Mouse (Mus musculus) heart, postnatal 14 days (tissue): ENCODE measurements around the gene Cir1. TPM values are rescaled to one million over a fixed set of nuclear protein-coding genes. Genes with fewer than 3 reads are reported as not detected.
A peak's percentile ranks its signal among the peaks of the same experiment; 100 is the strongest.

Experiments used
- DNase-seq, 2 experiments: peaks; one replicate each; pipeline ENCODE4 v3.0.0; 2021 to 2022
- intact Hi-C: fragments of 180-260 bp; cut with DNase I; formaldehyde crosslinking; loops from one replicate; pipeline ENCODE4 v1.15.1; 2025
- total RNA-seq, 2 experiments: library from RNA; stranded (reverse); gene quantifications; 2 replicates each; pipeline ENCODE4 v1.2.3; 2021

The Cir1 gene
- total RNA-seq, 2 experiments from 2014 or later: 13.7 to 18.2 TPM

GRCm38 (mm10) chr2:73274119-73274920 is 38.2 kb downstream of the Cir1 start:
- DNase-seq: peak; percentile 56 to 58
- intact Hi-C loops: loop anchor here (2.0 to 10.0 kb wide), 3 partner anchors 297 to 1738 kb away; partner anchors contain the start of genes Hoxd10 and Hoxd9

- intact Hi-C loops: loop anchor here (2.0 to 10.0 kb wide), 3 partner anchors 296 to 1737 kb away; partner anchors contain the start of genes Hoxd10 and Hoxd9
- DNase-seq: peak in 1 of 2 experiments; percentile 41
These were observed 39.0 kb downstream of the Cir1 start for GRCm38 (mm10) chr2:73273249-73274118.

GRCm38 (mm10) chr2:73272351-73273248 is 39.9 kb downstream of the Cir1 start:
- DNase-seq: peak in 1 of 2 experiments; percentile 19
- intact Hi-C loops: loop anchor here (5.0 to 10.0 kb wide), 2 partner anchors 295 to 1422 kb away; partner anchors contain the start of genes Hoxd10 and Hoxd9

GRCm38 (mm10) chr2:73271459-73272161 is 40.9 kb downstream of the Cir1 start, which contains the start of gene Sp9:
TSS of gene Sp9 (plus strand) at chr2:73271925.
- intact Hi-C loops: loop anchor here (2.0 to 10.0 kb wide), 3 partner anchors 57 to 1423 kb away; partner anchors contain the start of genes Hoxd10 and Hoxd9
- peak in 1 of 2 experiments; percentile 54 for DNase-seq

GRCm38 (mm10) chr2:73270593-73271458 is 41.7 kb downstream of the Cir1 start:
- peak in 1 of 2 experiments; percentile 23 for DNase-seq
- intact Hi-C loops: loop anchor here (2.0 to 10.0 kb wide), 3 partner anchors 56 to 1424 kb away; partner anchors contain the start of genes Hoxd10 and Hoxd9

GRCm38 (mm10) chr2:73270071-73270592 is 42.4 kb downstream of the Cir1 start:
- DNase-seq: no peak
- intact Hi-C loops: loop anchor here (2.0 to 10.0 kb wide), 3 partner anchors 55 to 1425 kb away; partner anchors contain the start of genes Hoxd10 and Hoxd9

- intact Hi-C loops: loop anchor here (2.0 to 10.0 kb wide), 3 partner anchors 55 to 1425 kb away; partner anchors contain the start of genes Hoxd10 and Hoxd9
- DNase-seq: no peak
These were observed 42.8 kb downstream of the Cir1 start for GRCm38 (mm10) chr2:73269666-73270065.

- DNase-seq: no peak
- intact Hi-C loops: no loop called here
These were observed 43.6 kb downstream of the Cir1 start for GRCm38 (mm10) chr2:73268836-73269395.

GRCm38 (mm10) chr2:73268281-73268680 is 44.2 kb downstream of the Cir1 start:
- intact Hi-C loops: no loop called here
- peak in 1 of 2 experiments; percentile 12 for DNase-seq

GRCm38 (mm10) chr2:73267818-73268217 is 44.7 kb downstream of the Cir1 start:
- intact Hi-C loops: no loop called here
- DNase-seq: no peak

- intact Hi-C loops: no loop called here
These were observed 45.3 kb downstream of the Cir1 start for GRCm38 (mm10) chr2:73267231-73267630.

GRCm38 (mm10) chr2:73266623-73267022 is 45.9 kb downstream of the Cir1 start:
- DNase-seq: no peak
- intact Hi-C loops: no loop called here

More at GRCm38 (mm10) chr2:73267231-73267630, 45.3 kb downstream of the Cir1 start:
- DNase-seq: no peak

GRCm38 (mm10) chr2:73266011-73266410 is 46.5 kb downstream of the Cir1 start:
- intact Hi-C loops: no loop called here
- DNase-seq: no peak

GRCm38 (mm10) chr2:73264611-73265195 is 47.8 kb downstream of the Cir1 start:
- intact Hi-C loops: no loop called here
- DNase-seq: no peak

- peak in 1 of 2 experiments; percentile 34 for DNase-seq
- intact Hi-C loops: no loop called here
These were observed 48.5 kb downstream of the Cir1 start for GRCm38 (mm10) chr2:73263794-73264610.
